Mouse (Mus musculus): ENCODE results near the gene Il7r. TPM values are rescaled to one million over a fixed set of nuclear protein-coding genes. Genes with fewer than 3 reads are reported as not detected.
"Not testable (repeated sequence)": the region's sequence is repeated elsewhere in the genome, so short reads cannot be mapped to it uniquely, and the experiment has no call there.

Il7r gene
- polyA plus RNA-seq, 1 experiment from 2014 or later = 0.19 TPM

GRCm38 (mm10) chr15:9557264-9557663 is 27.3 kb upstream of the Il7r start:
- not testable (repeated sequence) for H3K4me3 ChIP-seq (ENCODE audit: low read depth, low read length); DNase-seq (ENCODE audit: low spot score); H3K9ac ChIP-seq (ENCODE audit: low read depth, low read length); H3K9me3 ChIP-seq (ENCODE audit: control insufficient read depth, low read length); H3K27ac ChIP-seq (replicated peaks; ENCODE audit: low read depth, low read length); H3K27me3 ChIP-seq (replicated peaks; ENCODE audit: control insufficient read depth, insufficient read depth, low read length); H3K4me2 ChIP-seq (ENCODE audit: low read depth, low read length); H3K36me3 ChIP-seq (ENCODE audit: control insufficient read depth, insufficient read depth, low read length); ATAC-seq (ENCODE audit: low read depth); H3K4me1 ChIP-seq (ENCODE audit: control insufficient read depth, insufficient read depth, low read length)
- WGBS = 92% methylated on average over 14 of the region's 15 CpGs

GRCm38 (mm10) chr15:9548951-9549350 is 19.0 kb upstream of the Il7r start:
- Histone ChIP-seq H3K9ac (ENCODE audit: low read depth, low read length) (no peak overlapping the region), H3K4me3 (ENCODE audit: low read depth, low read length) (no peak overlapping the region), H3K36me3 (ENCODE audit: control insufficient read depth, insufficient read depth, low read length) (no peaks in the 10 kb centered on the region), H3K4me2 (ENCODE audit: low read depth, low read length) (no peak overlapping the region), H3K4me1 (ENCODE audit: control insufficient read depth, insufficient read depth, low read length) (no peaks in the 10 kb centered on the region), H3K27me3 (replicated peaks; ENCODE audit: control insufficient read depth, insufficient read depth, low read length) (no peaks in the 10 kb centered on the region), H3K9me3 (ENCODE audit: control insufficient read depth, low read length) (no peaks in the 10 kb centered on the region), H3K27ac (replicated peaks; ENCODE audit: low read depth, low read length) (no peak overlapping the region)
- DNase-seq (ENCODE audit: low spot score) (no peak), ATAC-seq (ENCODE audit: low read depth) (no peak)
- WGBS = 73% methylated on average over 2 of the region's 2 CpGs

- Histone ChIP-seq H3K4me2 (ENCODE audit: low read depth, low read length) (no peak overlapping the region), H3K4me3 (ENCODE audit: low read depth, low read length) (no peak overlapping the region), H3K27ac (replicated peaks; ENCODE audit: low read depth, low read length) (no peak overlapping the region), H3K36me3 (ENCODE audit: control insufficient read depth, insufficient read depth, low read length) (no peaks in the 10 kb centered on the region), H3K9me3 (ENCODE audit: control insufficient read depth, low read length) (no peaks in the 10 kb centered on the region), H3K9ac (ENCODE audit: low read depth, low read length) (no peak overlapping the region), H3K4me1 (ENCODE audit: control insufficient read depth, insufficient read depth, low read length) (no peaks in the 10 kb centered on the region), H3K27me3 (replicated peaks; ENCODE audit: control insufficient read depth, insufficient read depth, low read length) (no peaks in the 10 kb centered on the region)
- ATAC-seq (ENCODE audit: low read depth) (no peak), DNase-seq (ENCODE audit: low spot score) (no peak)
- 67% methylated on average over 1 of the region's 1 CpGs for WGBS
Measured at GRCm38 (mm10) chr15:9535200-9535599, 5.2 kb upstream of the Il7r start.

- H3K27ac ChIP-seq (replicated peaks; ENCODE audit: low read depth, low read length) = no peak overlapping the region
- no peaks in the 10 kb centered on the region for H3K27me3 ChIP-seq (replicated peaks; ENCODE audit: control insufficient read depth, insufficient read depth, low read length)
- 92% methylated on average over 3 of the region's 3 CpGs for WGBS
- DNase-seq (ENCODE audit: low spot score) = no peak
- no peaks in the 10 kb centered on the region for H3K9me3 ChIP-seq (ENCODE audit: control insufficient read depth, low read length)
- H3K4me1 ChIP-seq (ENCODE audit: control insufficient read depth, insufficient read depth, low read length) = no peaks in the 10 kb centered on the region
- no peak overlapping the region for H3K4me3 ChIP-seq (ENCODE audit: low read depth, low read length)
- H3K4me2 ChIP-seq (ENCODE audit: low read depth, low read length) = no peak overlapping the region
- H3K9ac ChIP-seq (ENCODE audit: low read depth, low read length) = no peak overlapping the region
- H3K36me3 ChIP-seq (ENCODE audit: control insufficient read depth, insufficient read depth, low read length) = no peaks in the 10 kb centered on the region
- no peak for ATAC-seq (ENCODE audit: low read depth)
Measured at GRCm38 (mm10) chr15:9533356-9533902, 3.5 kb upstream of the Il7r start.

GRCm38 (mm10) chr15:9529646-9530045 is 330 bp downstream of the Il7r start:
- DNase-seq (ENCODE audit: low spot score) (no peak), ATAC-seq (ENCODE audit: low read depth) (no peak)
- Histone ChIP-seq H3K9me3 (ENCODE audit: control insufficient read depth, low read length) (no peaks in the 10 kb centered on the region), H3K4me2 (ENCODE audit: low read depth, low read length) (no peak overlapping the region), H3K4me1 (ENCODE audit: control insufficient read depth, insufficient read depth, low read length) (no peaks in the 10 kb centered on the region), H3K4me3 (ENCODE audit: low read depth, low read length) (no peak overlapping the region), H3K27ac (replicated peaks; ENCODE audit: low read depth, low read length) (no peak overlapping the region), H3K36me3 (ENCODE audit: control insufficient read depth, insufficient read depth, low read length) (no peaks in the 10 kb centered on the region), H3K9ac (ENCODE audit: low read depth, low read length) (no peak overlapping the region), H3K27me3 (replicated peaks; ENCODE audit: control insufficient read depth, insufficient read depth, low read length) (no peaks in the 10 kb centered on the region)
- 70% methylated on average over 3 of the region's 3 CpGs for WGBS

- ATAC-seq (ENCODE audit: low read depth) (no peak), DNase-seq (ENCODE audit: low spot score) (no peak)
- no peaks in the 10 kb centered on the region for H3K4me1 ChIP-seq (ENCODE audit: control insufficient read depth, insufficient read depth, low read length)
- no peak overlapping the region for H3K27ac ChIP-seq (replicated peaks; ENCODE audit: low read depth, low read length)
- H3K4me3 ChIP-seq (ENCODE audit: low read depth, low read length) = no peak overlapping the region
- H3K9ac ChIP-seq (ENCODE audit: low read depth, low read length) = no peak overlapping the region
- WGBS = 67% methylated on average over 3 of the region's 3 CpGs
- no peak overlapping the region for H3K4me2 ChIP-seq (ENCODE audit: low read depth, low read length)
- no peaks in the 10 kb centered on the region for H3K36me3 ChIP-seq (ENCODE audit: control insufficient read depth, insufficient read depth, low read length)
- no peaks in the 10 kb centered on the region for H3K9me3 ChIP-seq (ENCODE audit: control insufficient read depth, low read length)
- H3K27me3 ChIP-seq (replicated peaks; ENCODE audit: control insufficient read depth, insufficient read depth, low read length) = no peaks in the 10 kb centered on the region
Measured at GRCm38 (mm10) chr15:9528186-9528935, 1.6 kb downstream of the Il7r start.

- no peak overlapping the region for H3K9ac ChIP-seq (ENCODE audit: low read depth, low read length)
- no peaks in the 10 kb centered on the region for H3K27me3 ChIP-seq (replicated peaks; ENCODE audit: control insufficient read depth, insufficient read depth, low read length)
- ATAC-seq (ENCODE audit: low read depth) = no peak
- no peak for DNase-seq (ENCODE audit: low spot score)
- no peak overlapping the region for H3K27ac ChIP-seq (replicated peaks; ENCODE audit: low read depth, low read length)
- H3K9me3 ChIP-seq (ENCODE audit: control insufficient read depth, low read length) = no peaks in the 10 kb centered on the region
- no peak overlapping the region for H3K4me3 ChIP-seq (ENCODE audit: low read depth, low read length)
- no peaks in the 10 kb centered on the region for H3K36me3 ChIP-seq (ENCODE audit: control insufficient read depth, insufficient read depth, low read length)
- no peaks in the 10 kb centered on the region for H3K4me1 ChIP-seq (ENCODE audit: control insufficient read depth, insufficient read depth, low read length)
- no peak overlapping the region for H3K4me2 ChIP-seq (ENCODE audit: low read depth, low read length)
Measured at GRCm38 (mm10) chr15:9526412-9526811, 3.6 kb downstream of the Il7r start.

GRCm38 (mm10) chr15:9524907-9525306 is 5.1 kb downstream of the Il7r start:
- DNase-seq (ENCODE audit: low spot score) = no peak
- Histone ChIP-seq H3K4me1 (ENCODE audit: control insufficient read depth, insufficient read depth, low read length) (no peaks in the 10 kb centered on the region), H3K4me2 (ENCODE audit: low read depth, low read length) (no peak overlapping the region), H3K36me3 (ENCODE audit: control insufficient read depth, insufficient read depth, low read length) (no peaks in the 10 kb centered on the region), H3K9ac (ENCODE audit: low read depth, low read length) (no peak overlapping the region), H3K27ac (replicated peaks; ENCODE audit: low read depth, low read length) (no peak overlapping the region), H3K4me3 (ENCODE audit: low read depth, low read length) (no peak overlapping the region), H3K27me3 (replicated peaks; ENCODE audit: control insufficient read depth, insufficient read depth, low read length) (no peaks in the 10 kb centered on the region), H3K9me3 (ENCODE audit: control insufficient read depth, low read length) (no peaks in the 10 kb centered on the region)
- 88% methylated on average over 5 of the region's 5 CpGs for WGBS
- no peak for ATAC-seq (ENCODE audit: low read depth)

- no peaks in the 10 kb centered on the region for H3K9me3 ChIP-seq (ENCODE audit: control insufficient read depth, low read length)
- no peak for ATAC-seq (ENCODE audit: low read depth)
- DNase-seq (ENCODE audit: low spot score) = no peak
- no peak overlapping the region for H3K9ac ChIP-seq (ENCODE audit: low read depth, low read length)
- no peaks in the 10 kb centered on the region for H3K4me1 ChIP-seq (ENCODE audit: control insufficient read depth, insufficient read depth, low read length)
- WGBS = 76% methylated on average over 5 of the region's 5 CpGs
- no peak overlapping the region for H3K4me3 ChIP-seq (ENCODE audit: low read depth, low read length)
- no peaks in the 10 kb centered on the region for H3K27me3 ChIP-seq (replicated peaks; ENCODE audit: control insufficient read depth, insufficient read depth, low read length)
- H3K27ac ChIP-seq (replicated peaks; ENCODE audit: low read depth, low read length) = no peak overlapping the region
- H3K36me3 ChIP-seq (ENCODE audit: control insufficient read depth, insufficient read depth, low read length) = no peaks in the 10 kb centered on the region
- no peak overlapping the region for H3K4me2 ChIP-seq (ENCODE audit: low read depth, low read length)
Measured at GRCm38 (mm10) chr15:9523956-9524355, 6.0 kb downstream of the Il7r start.

Data from embryonic facial prominence, embryonic 14.5 days (tissue).